Mouse (Mus musculus) left cerebral cortex, postnatal 14 days (tissue): ENCODE results near the gene Parp11. TPM values are rescaled to one million over a fixed set of nuclear protein-coding genes. Genes with fewer than 3 reads are reported as not detected.

Experiments used
- DNase-seq, 2 experiments: peaks; one replicate each; pipeline ENCODE4 v3.0.0; 2021 to 2022; ENCODE audit warnings: low spot score in 2 of 2, mixed read lengths in 1 of 2
- intact Hi-C: fragments of 180-260 bp; cut with DNase I; formaldehyde crosslinking; loops from one replicate; pipeline ENCODE4 v1.15.1; 2025
- long read RNA-seq, 2 experiments: library from polyadenylated mRNA; stranded (forward); transcript quantifications; one replicate each; pipeline ENCODE4 v2.0.0; 2021
- total RNA-seq, 2 experiments: library from RNA; stranded (reverse); gene quantifications; 2 replicates each; pipeline ENCODE4 v1.2.3; 2021

Parp11 gene
- total RNA-seq = 10 to 100 TPM; 32.3 to 32.5 TPM
- long read RNA-seq, experiment 1, partial matches to known transcripts = 1 of 9 reads
- long read RNA-seq, experiment 1, other reads (novel, unspliced or antisense) = 5 of 9 reads
- long read RNA-seq, experiment 2, transcript Parp11-201 (9 exons, 3,746 nt) = major isoform, 6 of 9 reads
- long read RNA-seq, experiment 2, partial matches to known transcripts = 0 of 9 reads
- long read RNA-seq, experiment 2, other reads (novel, unspliced or antisense) = 3 of 9 reads

GRCm38 (mm10) chr6:127446436-127446890 is at the start of gene Parp11:
Gene Parp11, plus strand, starts transcription at chr6:127446840.
- DNase-seq = peak; percentile 69 to 86
- intact Hi-C loops = loop anchor here (1.0 to 5.0 kb wide), 4 partner anchors 69 to 492 kb away; no protein-coding TSS in a partner anchor

DNA sequence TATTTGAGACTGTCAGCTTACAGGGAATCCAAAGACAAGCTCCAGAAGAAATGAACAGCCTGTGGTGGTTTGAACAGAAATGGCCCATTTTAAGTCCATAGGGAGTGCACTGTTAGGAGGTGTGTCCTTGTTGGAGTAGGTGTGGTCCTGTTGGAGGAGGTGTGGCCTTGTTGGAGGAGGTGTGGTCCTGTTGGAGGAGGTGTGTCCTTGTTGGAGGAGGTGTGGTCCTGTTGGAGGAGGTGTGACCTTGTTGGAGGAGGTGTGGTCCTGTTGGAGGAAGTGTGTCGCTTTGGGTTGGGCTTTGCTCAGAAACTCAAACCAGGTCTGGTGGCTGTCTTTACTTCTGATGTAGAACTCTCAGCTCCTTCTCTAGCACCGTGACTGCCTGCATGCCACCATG is 48.6 kb upstream of the Parp11 start:
- no peak for DNase-seq
- intact Hi-C loops = no loop called here

DNA sequence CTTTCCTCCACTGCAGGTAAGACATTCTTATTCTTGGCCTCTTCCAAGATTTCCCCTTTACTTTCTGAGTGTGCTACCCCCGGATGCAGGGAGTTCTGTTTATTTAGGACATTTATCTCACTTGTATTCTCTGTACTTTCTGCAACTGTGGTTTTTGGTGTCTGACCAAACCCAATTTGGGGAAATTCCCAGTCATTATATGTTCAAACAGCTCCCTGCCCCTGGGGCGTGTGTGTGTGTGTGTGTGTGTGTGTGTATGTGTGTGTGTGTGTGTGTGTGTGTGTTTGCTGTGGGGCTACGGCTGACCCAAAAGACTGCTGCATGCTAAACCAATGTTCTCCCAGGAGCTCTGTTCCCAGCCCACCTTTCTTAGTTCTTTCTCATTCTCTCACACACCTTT is 45.2 kb upstream of the Parp11 start:
- no peak for DNase-seq
- intact Hi-C loops = no loop called here

DNA sequence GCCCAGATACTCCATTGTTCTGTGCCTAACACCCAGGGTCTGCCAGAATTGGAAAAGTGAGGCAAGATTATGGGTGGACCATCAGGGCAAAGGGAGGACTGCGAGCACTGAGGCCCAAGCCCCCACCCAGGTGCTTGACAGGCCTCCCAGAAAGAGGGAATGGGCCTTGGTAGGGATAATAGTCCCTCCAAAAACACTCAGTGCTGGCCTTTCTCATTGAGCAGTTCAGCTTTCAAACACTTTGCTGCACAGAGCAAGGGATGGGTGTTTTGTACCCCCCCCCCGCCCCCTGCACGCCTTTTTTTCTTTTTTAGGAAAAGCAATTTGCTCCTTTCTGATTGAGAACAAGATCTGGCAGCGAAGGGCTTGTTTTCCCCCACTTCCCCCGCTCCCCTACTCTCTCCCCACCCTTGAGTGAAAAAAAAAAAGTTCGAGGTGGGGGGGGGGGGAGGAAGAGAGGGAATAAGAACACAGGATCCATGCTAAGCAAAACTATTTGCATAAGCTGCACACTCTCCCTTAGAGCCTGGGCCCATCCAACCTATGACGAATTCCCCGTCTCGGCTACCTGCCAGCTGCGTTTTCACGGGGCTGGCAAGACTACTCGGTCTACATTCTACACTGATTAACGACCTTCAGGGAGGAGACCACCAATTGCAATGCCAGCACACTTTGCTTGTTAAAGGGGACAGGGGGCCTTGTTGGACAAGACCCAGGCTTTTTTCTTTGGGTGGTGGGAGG is 42.4 kb upstream of the Parp11 start:
- DNase-seq = peak; percentile 38 to 53

DNA sequence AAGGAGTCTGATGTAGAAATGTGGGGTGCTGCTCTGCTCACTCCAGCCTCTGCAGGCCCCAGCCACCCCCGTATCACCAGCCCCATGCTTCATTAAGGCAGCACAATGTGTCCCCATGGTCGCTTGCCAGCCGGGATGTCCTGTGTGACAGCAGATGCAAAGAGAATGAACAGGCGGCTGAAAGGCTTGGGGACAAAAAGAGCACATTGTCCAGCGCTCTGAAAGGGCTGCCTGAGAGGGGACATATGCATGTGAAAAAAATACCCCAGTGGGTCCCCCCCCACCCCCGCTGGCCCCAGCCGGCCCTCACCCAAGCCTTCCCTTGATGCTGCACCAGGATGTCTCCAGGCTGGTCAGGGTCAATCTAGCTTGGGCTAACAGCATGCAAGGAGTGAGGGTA is 41.0 kb upstream of the Parp11 start:
- DNase-seq = peak; percentile 59 to 66
- intact Hi-C loops = no loop called here

More for the DNA sequence above, 42.4 kb upstream of the Parp11 start:
- intact Hi-C loops = no loop called here

DNA sequence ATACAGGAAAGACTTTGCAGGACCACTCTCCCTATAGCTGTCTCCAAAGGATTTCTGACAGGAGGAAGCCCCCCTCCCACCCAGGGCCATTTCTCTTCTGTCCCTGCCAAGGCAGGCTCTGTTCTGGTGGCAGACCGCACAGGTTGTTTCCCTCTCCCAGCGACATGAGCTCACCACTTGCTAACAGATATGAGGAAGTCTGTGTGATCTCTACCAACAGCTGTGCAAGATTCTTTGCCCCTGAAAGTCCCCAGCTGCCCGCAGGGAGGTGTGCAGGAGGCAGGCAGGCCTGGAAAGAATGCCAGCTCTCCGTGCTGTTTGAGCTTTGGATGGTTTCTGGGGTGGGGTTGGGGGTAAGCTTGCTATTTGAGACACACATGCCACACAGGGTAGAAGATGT is 38.9 kb upstream of the Parp11 start:
- intact Hi-C loops = no loop called here
- no peak for DNase-seq

GRCm38 (mm10) chr6:127417525-127418184 is 29.0 kb upstream of the Parp11 start:
- no peak for DNase-seq
- intact Hi-C loops = no loop called here

DNA sequence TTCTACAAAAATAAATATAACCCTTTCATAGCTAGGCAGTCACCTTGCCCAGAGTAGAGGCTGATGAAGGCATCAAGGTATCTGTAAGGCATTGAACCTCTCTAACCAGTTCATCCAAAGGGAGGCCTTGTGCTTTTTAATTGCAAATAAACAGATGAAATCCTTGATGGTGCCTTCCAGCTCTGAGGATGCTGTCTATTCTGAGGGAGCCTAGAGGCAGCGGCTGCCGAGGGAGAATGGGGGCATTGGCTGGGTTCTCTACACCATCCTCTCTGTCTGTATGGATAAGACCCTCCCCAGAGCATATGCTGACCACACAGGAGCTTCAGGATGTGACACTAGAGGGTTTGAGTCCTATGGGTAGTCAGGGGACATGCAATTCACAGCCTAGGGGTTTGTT is 28.3 kb upstream of the Parp11 start:
- intact Hi-C loops = no loop called here
- DNase-seq = no peak

DNA sequence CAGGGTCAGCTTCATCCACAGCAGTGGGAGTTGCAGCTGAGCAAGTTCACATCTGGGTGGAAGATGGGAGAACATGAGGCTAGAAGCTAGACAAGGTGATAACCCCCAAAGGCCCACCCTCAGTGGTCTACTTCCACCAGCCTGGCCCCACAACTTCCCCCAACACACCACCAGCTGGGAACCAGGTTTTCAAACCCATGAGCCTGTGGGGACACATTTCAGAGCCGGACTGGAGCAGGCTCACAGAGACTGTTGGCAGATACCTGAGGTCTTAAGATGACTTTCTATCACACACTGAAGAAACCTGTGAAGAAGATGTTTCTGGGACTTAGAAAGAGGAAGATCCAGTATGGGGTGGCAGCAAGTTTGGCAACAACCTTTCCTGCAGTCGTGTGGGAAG is 26.5 kb upstream of the Parp11 start:
- DNase-seq = no peak
- intact Hi-C loops = no loop called here

DNA sequence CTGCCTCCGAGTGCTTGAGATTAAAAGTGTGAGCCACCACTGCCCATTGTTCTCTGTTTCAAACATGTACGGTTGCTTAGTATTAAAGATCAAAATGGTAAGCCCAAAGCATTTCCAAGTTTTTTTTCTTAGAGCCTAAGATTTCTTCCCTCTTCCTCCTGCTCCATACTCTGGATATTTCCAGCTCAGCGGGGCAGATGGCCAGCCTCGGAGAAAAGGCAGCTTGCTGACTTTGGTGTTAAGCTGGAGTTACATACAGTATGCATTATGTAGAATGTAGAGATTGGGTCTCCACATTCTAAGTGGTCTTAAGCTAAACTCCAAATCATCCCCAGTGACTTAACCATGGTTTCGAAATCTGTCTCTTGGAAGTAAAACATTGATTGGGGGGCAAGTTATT is 21.5 kb upstream of the Parp11 start:
- DNase-seq = no peak

DNA sequence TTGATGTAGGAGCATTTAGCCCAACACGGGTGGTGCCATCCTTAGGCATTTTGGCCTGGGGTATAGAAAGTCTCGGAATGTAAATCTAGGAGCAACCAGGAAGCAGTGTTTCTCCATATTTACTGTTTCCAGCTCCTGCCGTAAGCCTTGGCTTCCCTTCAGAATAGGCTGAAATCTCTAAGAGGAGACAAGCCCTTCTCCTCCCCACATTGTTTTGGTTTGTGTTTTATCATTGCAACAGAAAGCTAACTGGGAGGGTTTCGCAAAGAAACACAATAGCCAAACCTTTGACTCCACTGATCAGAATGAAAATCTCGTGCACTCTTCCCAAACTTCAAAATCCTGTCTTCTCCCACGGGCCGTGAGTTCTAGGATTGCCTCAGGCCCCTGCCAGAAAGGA is 15.9 kb upstream of the Parp11 start:
- intact Hi-C loops = no loop called here
- DNase-seq = no peak

More for the DNA sequence above, 21.5 kb upstream of the Parp11 start:
- intact Hi-C loops = no loop called here

GRCm38 (mm10) chr6:127431196-127431766 is 15.4 kb upstream of the Parp11 start:
- no peak for DNase-seq
- intact Hi-C loops = no loop called here

DNA sequence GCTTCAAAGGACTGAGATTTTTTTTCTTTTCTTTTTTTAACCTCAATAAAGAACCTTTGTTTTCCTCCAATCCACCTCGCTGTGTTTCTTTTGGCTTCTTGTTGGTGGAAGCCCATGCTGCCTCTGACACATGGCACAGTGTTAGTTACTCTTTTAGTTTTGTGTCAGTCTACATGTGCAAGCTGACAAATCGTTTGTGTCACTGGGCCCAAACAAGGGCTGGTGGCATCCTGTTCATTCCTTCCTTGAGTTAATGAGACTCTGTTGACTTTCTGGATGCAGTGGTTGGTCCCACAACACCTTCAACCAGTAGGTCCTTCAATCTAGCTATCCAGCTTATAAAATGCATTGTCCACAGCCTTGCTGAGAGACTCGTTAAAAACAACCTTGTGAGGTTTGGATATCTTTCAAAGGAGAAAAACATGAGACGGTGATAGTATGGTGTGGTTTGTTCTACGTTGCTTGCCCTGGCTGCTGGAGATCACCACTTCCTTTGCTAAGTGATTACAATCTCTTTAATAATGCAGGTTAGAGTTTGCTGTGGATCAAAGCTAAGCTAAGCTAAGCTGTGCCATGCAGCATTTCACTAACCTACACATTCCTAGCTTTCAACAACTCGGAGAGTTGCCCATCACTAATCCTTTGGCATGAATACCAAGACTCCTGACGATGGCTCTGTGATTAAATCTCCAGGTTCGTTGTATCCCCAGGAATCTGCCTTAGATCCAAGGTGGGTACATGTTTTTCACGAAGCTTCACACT is 12.6 kb upstream of the Parp11 start:
- intact Hi-C loops = no loop called here
- DNase-seq = no peak

- DNase-seq = no peak
- intact Hi-C loops = no loop called here
Measured at GRCm38 (mm10) chr6:127434648-127434984, 12.0 kb upstream of the Parp11 start.

DNA sequence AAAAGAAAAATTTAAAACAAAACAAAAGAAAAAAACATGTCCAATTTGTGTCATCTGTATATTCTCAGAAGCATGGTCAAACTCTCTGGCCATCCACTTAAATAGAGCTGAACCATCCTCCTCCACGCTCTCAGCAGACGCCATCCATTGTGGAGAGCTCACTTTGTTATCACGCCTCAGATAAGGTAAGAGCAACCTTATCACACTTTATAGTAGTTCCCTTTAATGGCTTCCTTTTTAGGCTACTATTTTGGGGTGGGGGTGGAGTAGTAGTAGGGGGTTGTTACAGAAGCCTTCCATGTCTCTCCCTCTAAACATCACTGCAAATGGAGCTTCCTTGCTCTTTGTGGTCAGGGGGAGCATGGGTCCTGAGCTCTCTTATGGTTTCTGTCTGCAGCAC is 7.6 kb upstream of the Parp11 start:
- no peak for DNase-seq
- intact Hi-C loops = no loop called here

DNA sequence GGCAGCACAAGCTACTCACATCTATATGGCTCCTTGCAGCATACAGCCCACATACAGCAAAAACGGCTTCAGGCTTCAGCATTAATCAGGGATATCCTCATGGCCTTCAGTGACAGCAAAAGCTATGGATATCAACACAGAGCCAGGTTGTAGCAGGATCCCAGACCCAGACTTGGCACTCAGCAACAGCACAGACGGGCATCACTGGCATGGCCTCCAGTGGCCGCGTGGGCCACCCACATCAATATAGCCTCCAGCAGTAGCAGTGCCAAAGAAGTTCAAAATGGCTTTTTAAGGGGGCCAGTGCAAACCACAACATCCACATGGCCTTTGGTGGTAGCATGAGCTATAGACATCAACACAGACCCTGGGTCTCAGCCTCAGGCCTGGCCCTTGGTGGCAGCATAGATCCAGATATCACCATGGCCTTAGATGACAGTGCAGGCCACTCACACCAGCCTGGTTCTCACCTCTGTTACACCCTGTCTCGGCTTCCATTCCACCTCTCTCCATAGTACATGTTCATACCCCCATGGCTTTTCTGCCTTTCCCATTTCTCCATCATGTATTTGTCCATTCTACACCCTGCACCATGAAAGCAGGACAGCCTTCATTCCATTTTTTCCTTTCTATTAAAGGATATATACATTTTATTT is 7.0 kb upstream of the Parp11 start:
- intact Hi-C loops = no loop called here
- no peak for DNase-seq

GRCm38 (mm10) chr6:127440416-127441104 is 6.1 kb upstream of the Parp11 start:
- peak; percentile 57 to 76 for DNase-seq
- intact Hi-C loops = no loop called here

- intact Hi-C loops = no loop called here
- DNase-seq = no peak
Measured at GRCm38 (mm10) chr6:127442584-127442983, 4.1 kb upstream of the Parp11 start.

DNA sequence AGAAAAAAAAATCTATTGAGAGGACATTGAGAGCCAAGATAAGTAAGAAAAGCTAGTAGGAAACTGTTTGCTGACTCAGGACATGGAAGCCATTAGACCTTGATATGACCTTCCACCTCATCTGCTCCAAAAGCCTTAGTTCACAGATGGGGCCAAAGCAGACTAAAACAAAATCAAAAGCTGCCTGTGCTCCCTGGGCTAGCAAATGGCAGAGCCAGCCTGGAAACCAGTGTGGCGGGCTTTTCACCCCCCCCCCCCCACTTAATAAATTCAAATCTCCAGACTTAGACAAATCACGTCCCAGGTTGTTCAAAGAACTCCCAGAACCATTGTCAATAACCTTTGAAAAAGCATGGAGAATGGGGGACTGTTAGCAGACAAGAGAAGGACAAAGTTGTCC is 2.7 kb upstream of the Parp11 start:
- DNase-seq = no peak
- intact Hi-C loops = no loop called here
